Mouse (Mus musculus) thymus, adult 2 months (tissue): ENCODE results near the gene H3f3a. TPM values are rescaled to one million over a fixed set of nuclear protein-coding genes. Genes with fewer than 3 reads are reported as not detected.

Source experiments
- DNase-seq: peaks from one replicate; pipeline ENCODE4 v3.0.0; 2021
- H3K27ac ChIP-seq: fragments of 200-500 bp; 2 replicates; pipeline ENCODE4 v1.5.1; 2012; ENCODE audit warnings: low read length, control low read depth; ENCODE audit not compliant: control insufficient read depth, insufficient read depth
- H3K27me3 ChIP-seq: fragments of 200-500 bp; 2 replicates; pipeline ENCODE4 v1.6.1; 2012; ENCODE audit warnings: mild to moderate bottlenecking, low read length, moderate library complexity, mixed read lengths; ENCODE audit not compliant: control insufficient read depth, insufficient read depth
- H3K36me3 ChIP-seq: fragments of 200-500 bp; 2 replicates; pipeline ENCODE4 v1.6.1; 2012; ENCODE audit warnings: mild to moderate bottlenecking, low read length, moderate library complexity; ENCODE audit not compliant: control insufficient read depth, insufficient read depth
- H3K4me1 ChIP-seq: fragments of 200-500 bp; replicated peaks from 2 replicates; pipeline ENCODE4 v1.6.1; 2012; ENCODE audit warnings: low read length; ENCODE audit not compliant: control insufficient read depth, insufficient read depth
- H3K4me3 ChIP-seq: fragments of 200-500 bp; 2 replicates; pipeline ENCODE4 v1.5.1; 2012; ENCODE audit warnings: mild to moderate bottlenecking, low read length, control low read depth, moderate library complexity; ENCODE audit not compliant: control insufficient read depth, insufficient read depth
- CTCF ChIP-seq: fragments of 200-500 bp; IDR thresholded peaks from 2 replicates; pipeline ENCODE4 v1.5.1; 2012; ENCODE audit warnings: mild to moderate bottlenecking, control low read depth, low read length, moderate library complexity, borderline replicate concordance; ENCODE audit not compliant: control insufficient read depth, poor library complexity, insufficient read depth; ENCODE audit errors: extremely low read depth
- POLR2A ChIP-seq: fragments of 200-500 bp; IDR thresholded peaks from 2 replicates; pipeline ENCODE4 v1.6.1; 2012; ENCODE audit warnings: mild to moderate bottlenecking, low read length, control low read depth, moderate library complexity; ENCODE audit not compliant: control insufficient read depth, poor library complexity, insufficient read depth; ENCODE audit errors: extremely low read depth
- WGBS: fragments of 180-500 bp; shearing (Covaris S2); methylation state at CpG from one replicate; pipeline ENCODE4 v1.1.7; 2018; 5-methylcytosine and 5-hydroxymethylcytosine counted together
- polyA plus RNA-seq: library from polyadenylated mRNA; depleted of rRNA; stranded (reverse); fragments of >200 nt; gene quantifications from 2 replicates; pipeline ENCODE4 v1.2.3, GENCODE M21; 2012

The H3f3a gene
- polyA plus RNA-seq, 1 experiment: 750 TPM

DNA sequence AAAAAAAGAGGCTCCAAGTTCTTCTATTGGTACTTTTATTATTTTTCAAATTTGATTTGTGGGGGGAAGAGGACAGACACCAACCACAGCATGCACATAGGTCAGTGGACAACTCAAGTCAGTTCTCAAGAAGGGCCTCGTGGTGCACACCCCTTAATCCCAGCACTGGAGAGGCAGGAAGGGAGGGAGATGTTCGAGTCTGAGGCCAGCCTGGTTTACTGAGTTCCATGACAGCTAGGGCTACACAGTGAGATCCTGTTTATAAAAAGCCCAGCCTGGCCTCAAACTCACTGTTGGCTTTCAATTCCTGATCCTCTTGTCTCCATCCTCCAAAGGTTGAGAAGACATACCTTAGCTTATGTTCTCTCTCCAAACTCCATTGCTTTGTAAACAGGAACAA is 12.9 kb downstream of the H3f3a start:
- WGBS: 87% methylated on average over 2 of the region's 2 CpGs
- peaks cover 39% of the 10 kb centered on the region for H3K36me3 ChIP-seq
- no peak overlapping the region for H3K4me3 ChIP-seq
- H3K27me3 ChIP-seq: no peaks in the 10 kb centered on the region
- DNase-seq: no peak
- no peaks in the 10 kb centered on the region for H3K4me1 ChIP-seq
- no peak for TF ChIP-seq CTCF
- no peak for TF ChIP-seq POLR2A
- H3K27ac ChIP-seq: no peak overlapping the region

DNA sequence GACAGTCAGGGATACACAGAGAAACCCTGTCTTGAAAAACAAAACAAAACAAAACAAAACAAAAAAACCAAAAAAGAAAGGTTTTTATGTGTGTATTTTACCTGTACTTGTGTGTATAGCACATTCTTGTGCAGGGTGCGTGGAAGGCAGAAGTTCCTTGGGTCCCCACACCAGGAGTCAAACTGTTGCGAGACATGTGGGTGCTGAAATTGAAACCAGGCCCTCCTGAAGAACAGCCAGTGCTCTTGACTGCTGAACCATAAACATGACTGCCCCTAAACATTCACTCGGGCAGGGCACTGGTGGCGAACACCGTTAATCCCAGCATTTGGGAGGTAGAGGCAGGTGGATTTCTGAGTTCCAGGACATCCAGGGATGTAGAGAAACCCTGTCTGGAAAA is 13.7 kb downstream of the H3f3a start:
- 98% methylated on average over 5 of the region's 5 CpGs for WGBS
- H3K36me3 ChIP-seq: peaks cover 31% of the 10 kb centered on the region
- TF ChIP-seq CTCF (no peak), POLR2A (no peak)

DNA sequence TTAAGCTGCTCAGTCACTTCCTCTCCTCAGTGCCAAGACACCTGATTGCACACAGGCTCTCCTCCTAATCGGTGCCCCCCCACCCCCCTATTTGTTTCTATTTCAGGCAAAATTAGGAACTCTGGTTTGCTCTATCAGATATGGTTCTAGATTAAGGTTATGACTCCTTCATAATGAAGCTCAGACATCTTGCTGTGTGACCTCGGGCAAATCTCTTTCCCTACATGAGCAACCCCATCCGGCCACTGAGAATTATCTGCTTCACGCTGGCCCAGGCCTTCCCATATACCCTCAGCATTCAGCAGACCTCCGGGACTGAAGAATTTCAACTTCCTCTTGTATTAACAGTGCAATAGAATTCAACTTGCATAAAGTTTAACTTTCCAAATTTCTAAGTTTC is 14.5 kb downstream of the H3f3a start:
- Histone ChIP-seq H3K4me1 (peaks cover under 1% of the 10 kb centered on the region; the same call in 1 of the 2 replicates), H3K36me3 (peaks cover 23% of the 10 kb centered on the region), H3K27me3 (no peaks in the 10 kb centered on the region), H3K4me3 (no peak overlapping the region), H3K27ac (no peak overlapping the region)
- TF ChIP-seq POLR2A: no peak
- TF ChIP-seq CTCF: no peak
- WGBS: 37% methylated on average over 5 of the region's 5 CpGs
- no peak for DNase-seq

More for the DNA sequence above, 13.7 kb downstream of the H3f3a start:
- Histone ChIP-seq H3K4me1 (no peaks in the 10 kb centered on the region), H3K27ac (no peak overlapping the region), H3K4me3 (no peak overlapping the region), H3K27me3 (no peaks in the 10 kb centered on the region)
- no peak for DNase-seq

DNA sequence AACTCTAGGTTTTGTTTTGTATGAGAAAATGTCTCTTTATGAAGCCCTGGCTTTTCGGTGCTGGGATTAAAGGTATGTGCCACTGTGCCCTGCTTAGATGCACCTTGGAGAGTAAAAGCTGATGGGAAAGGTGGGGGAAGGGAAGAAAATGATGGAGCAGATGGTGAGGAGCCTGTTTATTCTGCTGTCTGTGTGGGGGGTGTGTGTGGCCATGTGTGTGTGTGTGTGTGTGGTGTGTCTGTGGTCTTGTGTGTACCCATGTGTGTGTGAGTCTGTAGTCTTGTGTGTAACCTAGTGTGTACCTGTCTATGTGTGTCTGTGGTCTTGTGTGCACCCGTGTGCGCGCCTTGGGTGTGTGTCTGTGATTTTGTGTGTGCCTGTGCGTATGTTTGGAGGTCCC is 15.1 kb downstream of the H3f3a start:
- 92% methylated on average over 5 of the region's 5 CpGs for WGBS
- H3K4me1 ChIP-seq: peaks cover 3% of the 10 kb centered on the region; the same call in 1 of the 2 replicates
- H3K27me3 ChIP-seq: no peaks in the 10 kb centered on the region
- H3K4me3 ChIP-seq: no peak overlapping the region
- H3K36me3 ChIP-seq: peaks cover 17% of the 10 kb centered on the region
- H3K27ac ChIP-seq: no peak overlapping the region
- no peak for DNase-seq
- TF ChIP-seq POLR2A (no peak), CTCF (no peak)

DNA sequence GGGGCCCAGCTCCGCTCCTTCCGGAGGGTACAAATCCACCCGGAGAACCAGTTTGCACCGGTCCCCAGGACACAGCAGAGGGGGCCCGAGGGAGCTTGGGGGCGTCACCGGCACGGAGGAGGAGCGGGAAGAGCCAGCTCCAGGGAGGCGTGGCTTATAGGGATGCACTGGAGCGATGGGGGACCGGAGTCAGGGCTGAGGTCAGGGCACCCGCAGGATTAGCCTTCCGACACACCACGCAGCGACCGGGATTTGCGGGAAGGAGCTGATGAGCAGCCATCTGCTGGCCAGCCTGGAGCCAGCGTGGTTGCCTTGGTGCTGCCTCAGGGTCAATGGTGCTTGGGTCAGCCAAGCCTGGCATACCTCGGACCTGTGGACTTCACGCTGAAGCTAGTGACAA is 19.6 kb downstream of the H3f3a start:
- H3K4me3 ChIP-seq: no peak overlapping the region
- no peak overlapping the region for H3K27ac ChIP-seq
- DNase-seq: no peak
- H3K36me3 ChIP-seq: no peaks in the 10 kb centered on the region
- TF ChIP-seq POLR2A: no peak
- no peaks in the 10 kb centered on the region for H3K27me3 ChIP-seq
- H3K4me1 ChIP-seq: peaks cover 3% of the 10 kb centered on the region; the same call in 1 of the 2 replicates
- WGBS: 17% methylated on average over 21 of the region's 21 CpGs

DNA sequence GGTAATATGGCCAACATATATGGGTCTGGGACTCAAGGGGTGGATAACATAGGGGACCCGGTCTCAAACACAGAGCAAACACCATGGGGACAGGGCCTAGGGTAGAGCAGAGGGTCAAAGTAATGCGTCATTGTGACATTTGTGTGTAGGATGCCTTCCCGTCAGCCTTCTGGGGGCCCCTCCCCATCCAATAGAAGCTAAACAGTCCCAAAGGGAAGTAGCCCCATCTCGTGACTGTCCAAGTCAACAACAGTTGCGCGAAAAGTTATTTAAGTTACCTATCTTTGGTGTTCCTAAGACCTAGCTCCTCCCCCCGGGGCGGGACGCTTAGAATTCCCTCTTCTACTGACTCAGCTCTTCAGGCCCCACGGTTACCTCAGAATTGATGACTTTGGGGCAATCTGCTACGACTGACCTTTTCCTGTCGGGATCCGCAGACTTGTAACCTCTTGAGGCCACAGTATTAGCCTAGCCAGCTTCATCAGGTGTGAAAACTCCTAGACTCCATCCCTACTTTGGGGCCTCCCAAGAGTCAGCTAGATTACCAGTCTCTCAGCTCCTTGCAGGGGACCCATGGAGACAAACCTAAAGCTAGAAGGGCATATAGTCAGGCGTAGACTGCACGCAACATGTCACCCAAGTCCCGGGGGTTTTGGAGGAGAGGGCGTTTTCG is 20.2 kb downstream of the H3f3a start:
- no peaks in the 10 kb centered on the region for H3K27me3 ChIP-seq
- peaks cover 3% of the 10 kb centered on the region; the same call in 1 of the 2 replicates for H3K4me1 ChIP-seq
- no peak for TF ChIP-seq CTCF
- no peaks in the 10 kb centered on the region for H3K36me3 ChIP-seq
- no peak overlapping the region for H3K27ac ChIP-seq
- DNase-seq: no peak
- 19% methylated on average over 18 of the region's 18 CpGs for WGBS
- H3K4me3 ChIP-seq: no peak overlapping the region

DNA sequence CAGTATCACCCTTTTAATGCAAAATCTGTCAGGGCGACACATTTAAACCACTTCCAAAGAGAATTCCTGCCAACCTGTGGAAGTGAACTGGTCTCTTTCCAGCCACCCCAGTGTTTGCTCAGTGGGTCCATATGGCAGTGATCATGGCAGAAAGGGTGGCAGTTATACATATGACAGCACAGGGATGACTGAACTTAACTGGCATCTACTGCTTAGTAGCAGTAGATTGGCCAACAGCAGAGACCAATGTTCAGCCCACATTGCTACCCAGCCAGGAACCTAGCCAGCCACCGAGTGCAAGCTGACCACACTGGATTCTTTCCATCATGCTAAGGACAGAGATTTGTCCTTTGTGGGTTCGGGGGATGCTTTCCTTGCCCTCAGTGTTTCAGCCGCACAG is 20.9 kb downstream of the H3f3a start:
- TF ChIP-seq CTCF: no peak
- TF ChIP-seq POLR2A: no peak
- 88% methylated on average over 4 of the region's 4 CpGs for WGBS
- no peak overlapping the region for H3K27ac ChIP-seq
- H3K4me1 ChIP-seq: peaks cover 3% of the 10 kb centered on the region; the same call in 1 of the 2 replicates
- H3K27me3 ChIP-seq: no peaks in the 10 kb centered on the region
- DNase-seq: no peak
- H3K36me3 ChIP-seq: no peaks in the 10 kb centered on the region
- no peak overlapping the region for H3K4me3 ChIP-seq
